Mouse (Mus musculus) neural tube, embryonic 11.5 days (tissue): ENCODE measurements around the gene Eif3a. TPM values are rescaled to one million over a fixed set of nuclear protein-coding genes. Genes with fewer than 3 reads are reported as not detected.

Experiments
- ATAC-seq: fragments of 200-750 bp; cut with Nextera tagmentation; 2 replicates; pipeline ENCODE4 v1.8.0; 2017; ENCODE audit warnings: moderate number of reproducible peaks, mild to moderate bottlenecking, moderate TSS enrichment, moderate library complexity; ENCODE audit not compliant: insufficient read depth, low FRiP score, low TSS enrichment
- DNase-seq: peaks from one replicate; pipeline ENCODE4 v3.0.0-alpha.2; 2015; ENCODE audit warnings: low spot score
- H3K27ac ChIP-seq: fragments of 300-500 bp; sonication (generic); 2 replicates; pipeline ENCODE4 v1.5.1; 2014; ENCODE audit warnings: low read depth, mild to moderate bottlenecking, low read length
- H3K27me3 ChIP-seq: fragments of 300-500 bp; sonication (generic); 2 replicates; pipeline ENCODE4 v1.6.1; 2014; ENCODE audit warnings: mild to moderate bottlenecking, low read length, mixed read lengths; ENCODE audit not compliant: control insufficient read depth, insufficient read depth
- H3K36me3 ChIP-seq: fragments of 300-500 bp; sonication (generic); 2 replicates; pipeline ENCODE4 v1.6.1; 2014; ENCODE audit warnings: mild to moderate bottlenecking, low read length, moderate library complexity, mixed read lengths; ENCODE audit not compliant: control insufficient read depth, insufficient read depth
- H3K4me1 ChIP-seq: fragments of 300-500 bp; sonication (generic); 2 replicates; pipeline ENCODE4 v1.6.1; 2014; ENCODE audit warnings: low read length, mixed read lengths; ENCODE audit not compliant: control insufficient read depth, insufficient read depth
- H3K4me2 ChIP-seq: fragments of 300-500 bp; sonication (generic); 2 replicates; pipeline ENCODE4 v1.6.1; 2014; ENCODE audit warnings: low read depth, mild to moderate bottlenecking, moderate library complexity
- H3K4me3 ChIP-seq: fragments of 300-500 bp; sonication (generic); 2 replicates; pipeline ENCODE4 v1.5.1; 2014; ENCODE audit warnings: low read depth, low read length
- H3K9ac ChIP-seq: fragments of 300-500 bp; sonication (generic); 2 replicates; pipeline ENCODE4 v1.6.1; 2014; ENCODE audit warnings: mild to moderate bottlenecking, low read length
- H3K9me3 ChIP-seq: fragments of 300-500 bp; sonication (generic); 2 replicates; pipeline ENCODE4 v1.6.1; 2016; ENCODE audit warnings: low read length; ENCODE audit not compliant: control insufficient read depth
- WGBS: fragments of 180-500 bp; shearing (Covaris S2); extraction: QIAGEN DNeasy Blood & Tissue Kit; methylation state at CpG from one replicate; pipeline ENCODE4 v1.1.7; 2014; 5-methylcytosine and 5-hydroxymethylcytosine counted together
- polyA plus RNA-seq: library from polyadenylated mRNA; unstranded; fragments of >200 nt; fragmentation: Nextera tagmentation; extraction: Ambion mirVana; gene quantifications from 2 replicates; pipeline ENCODE4 v1.2.1, GENCODE M21; 2014

Eif3a gene
- polyA plus RNA-seq, 1 experiment from 2014 or later, result 168 TPM

DNA sequence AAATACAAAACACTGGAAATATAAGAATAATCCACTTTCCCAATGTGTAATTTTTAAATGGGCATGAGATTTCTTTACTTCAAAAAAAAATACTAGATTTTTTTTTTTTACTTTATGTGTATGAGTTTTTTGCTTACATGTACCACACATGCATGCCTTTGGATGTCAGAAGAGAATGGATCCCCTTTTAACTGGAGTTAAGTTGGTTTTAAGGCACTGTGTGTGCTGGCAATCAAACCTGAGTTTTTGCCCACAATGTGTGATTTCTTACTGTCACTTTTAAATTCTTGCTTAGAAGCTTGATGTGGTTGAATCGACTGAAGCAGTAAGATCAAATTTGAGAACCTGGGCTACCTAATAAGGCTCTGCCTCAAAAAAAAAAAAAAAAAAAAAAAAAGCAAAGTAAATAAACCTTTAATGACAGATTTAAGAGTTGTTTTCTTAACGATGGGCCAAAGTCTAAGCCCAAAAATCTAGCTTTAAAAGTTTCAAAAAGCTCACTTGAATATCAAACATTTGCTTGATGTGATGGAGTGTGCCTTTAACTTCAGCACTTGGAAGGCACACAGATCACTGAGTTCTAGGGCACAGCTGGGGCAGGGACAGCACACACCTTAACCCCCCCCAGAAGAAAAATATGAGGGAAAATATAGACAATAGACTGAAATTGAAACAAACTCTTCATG, 2.9 kb downstream of the Eif3a start:
- Histone ChIP-seq H3K4me2 (no peak overlapping the region), H3K27ac (no peak overlapping the region), H3K4me3 (no peak overlapping the region), H3K36me3 (no peaks in the 10 kb centered on the region), H3K27me3 (no peaks in the 10 kb centered on the region), H3K9me3 (no peaks in the 10 kb centered on the region), H3K9ac (no peak overlapping the region), H3K4me1 (peaks cover 8% of the 10 kb centered on the region)
- ATAC-seq (no peak), DNase-seq (no peak)
- 76% methylated on average over 2 of the region's 2 CpGs for WGBS

DNA sequence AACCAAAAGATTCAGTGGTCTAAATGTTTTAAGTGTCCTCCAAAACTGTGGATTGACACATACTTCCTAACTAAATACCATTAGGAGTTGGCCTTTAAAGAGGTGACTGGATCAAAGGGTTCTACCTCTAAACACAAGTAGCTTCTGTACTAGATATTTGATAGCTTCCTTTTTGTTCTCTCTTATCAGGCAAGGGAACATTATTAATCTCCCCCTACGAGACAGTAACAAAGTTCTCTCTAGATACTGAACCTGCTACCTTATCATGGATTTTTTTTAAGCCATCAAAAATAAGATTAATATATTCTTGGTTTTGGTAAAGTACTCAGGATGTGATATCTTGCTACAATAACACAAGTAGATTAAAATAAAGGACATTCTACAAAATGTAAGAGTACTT, 5.7 kb downstream of the Eif3a start:
- Histone ChIP-seq H3K9ac (no peak overlapping the region), H3K27ac (no peak overlapping the region), H3K4me3 (no peak overlapping the region), H3K4me1 (peaks cover 8% of the 10 kb centered on the region), H3K27me3 (no peaks in the 10 kb centered on the region), H3K4me2 (no peak overlapping the region), H3K9me3 (no peaks in the 10 kb centered on the region), H3K36me3 (no peaks in the 10 kb centered on the region)
- DNase-seq (no peak), ATAC-seq (no peak)
- WGBS, result 75% methylated on average over 1 of the region's 1 CpGs

DNA sequence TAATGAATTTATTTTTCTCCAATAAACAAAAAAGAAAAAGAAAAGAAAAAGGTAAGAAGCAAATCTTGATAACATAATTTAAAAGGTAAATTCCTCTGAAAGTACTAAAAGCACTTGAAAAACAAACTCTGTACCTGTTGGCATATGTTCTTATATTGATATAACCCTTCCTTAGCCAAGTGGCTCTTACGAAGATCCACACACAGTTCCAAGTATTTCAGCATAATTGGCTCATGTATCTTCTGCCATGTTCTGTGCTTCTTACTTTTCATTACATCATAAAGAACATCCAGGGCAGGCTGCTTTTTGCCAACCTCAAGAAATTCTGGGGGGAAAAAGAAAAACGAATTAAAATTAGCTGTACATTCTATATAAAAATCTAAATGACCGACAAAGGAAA, 8.4 kb downstream of the Eif3a start:
- H3K27me3 ChIP-seq, result no peaks in the 10 kb centered on the region
- 93% methylated on average over 3 of the region's 3 CpGs for WGBS
- ATAC-seq (no peak), DNase-seq (no peak)
- H3K9me3 ChIP-seq, result no peaks in the 10 kb centered on the region
- H3K36me3 ChIP-seq, result peaks cover 5% of the 10 kb centered on the region; the same call in 1 of the 2 replicates
- H3K27ac ChIP-seq, result no peak overlapping the region
- no peak overlapping the region for H3K4me3 ChIP-seq
- no peak overlapping the region for H3K4me2 ChIP-seq
- 0 out of 2 replicates have a peak, but pooled peaks cover 3% of the 10 kb centered on the region for H3K4me1 ChIP-seq
- H3K9ac ChIP-seq, result no peak overlapping the region

DNA sequence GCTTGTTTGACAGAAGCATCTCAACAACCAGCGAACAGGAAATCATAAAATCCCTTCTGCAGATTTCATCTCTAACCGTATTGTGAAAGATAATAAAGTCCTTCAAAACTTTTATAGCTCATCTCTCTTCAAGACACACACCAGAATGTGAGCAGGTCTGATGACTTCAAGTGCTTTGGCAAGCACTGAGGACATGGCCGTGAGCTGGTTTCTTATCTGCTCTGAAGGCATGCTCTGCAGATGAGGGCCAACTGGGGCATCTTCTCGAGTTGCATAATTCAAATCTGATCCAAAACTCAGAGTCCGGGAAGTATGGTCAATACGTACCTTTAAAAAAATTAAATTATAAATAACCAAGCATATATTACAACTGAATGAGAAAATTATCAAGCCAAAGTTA, 17.1 kb downstream of the Eif3a start:
- ATAC-seq, result no peak
- Histone ChIP-seq H3K36me3 (peaks cover 15% of the 10 kb centered on the region), H3K4me2 (no peak overlapping the region), H3K4me1 (no peaks in the 10 kb centered on the region), H3K27ac (no peak overlapping the region), H3K9ac (no peak overlapping the region), H3K4me3 (no peak overlapping the region), H3K9me3 (no peaks in the 10 kb centered on the region), H3K27me3 (no peaks in the 10 kb centered on the region)
- DNase-seq, result no peak
- WGBS, result 94% methylated on average over 6 of the region's 6 CpGs

DNA sequence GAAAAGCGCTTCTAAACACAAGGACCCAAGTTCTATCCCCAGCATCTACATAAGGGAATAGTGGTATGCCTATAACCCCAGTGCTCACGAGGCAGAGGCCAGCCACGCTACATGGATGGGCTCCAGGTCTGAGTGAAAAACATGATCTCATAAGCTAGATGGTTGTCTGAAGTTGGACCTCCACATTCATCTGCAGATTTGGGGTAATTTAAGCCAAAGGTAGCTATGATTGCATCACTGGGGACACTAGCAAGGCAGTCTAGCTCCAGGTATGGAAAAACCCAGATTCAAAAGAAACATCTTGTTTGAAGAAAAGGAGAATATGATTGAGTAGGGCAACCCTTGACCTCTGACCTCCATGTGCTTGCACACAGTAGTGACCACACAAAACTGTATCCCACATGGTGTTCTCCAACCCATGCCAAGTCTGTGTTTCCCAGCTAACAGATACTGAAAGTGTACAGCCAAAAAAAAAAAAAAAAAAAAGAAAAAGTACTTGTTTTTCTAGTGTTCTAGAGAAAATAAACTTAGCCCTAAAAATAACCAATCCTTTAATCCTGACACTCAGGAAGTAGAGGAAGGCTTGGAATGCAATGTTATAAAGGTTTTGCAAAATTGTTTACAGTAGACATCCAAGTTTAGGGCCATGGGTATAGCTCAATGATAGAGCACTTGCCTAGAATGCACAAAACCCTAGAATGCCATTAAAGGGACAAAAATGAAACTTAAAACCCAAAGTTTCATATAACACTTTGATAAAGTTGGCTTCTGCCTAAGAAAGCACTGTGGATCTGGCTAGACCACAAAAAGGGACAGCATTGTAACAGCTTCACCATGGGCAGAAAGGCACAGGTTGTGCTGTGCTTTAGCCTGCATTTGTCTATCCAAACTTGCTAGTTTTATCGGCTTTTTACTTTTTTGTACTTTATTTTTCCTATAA, 31.3 kb downstream of the Eif3a start:
- WGBS, result 73% methylated on average over 4 of the region's 4 CpGs

DNA sequence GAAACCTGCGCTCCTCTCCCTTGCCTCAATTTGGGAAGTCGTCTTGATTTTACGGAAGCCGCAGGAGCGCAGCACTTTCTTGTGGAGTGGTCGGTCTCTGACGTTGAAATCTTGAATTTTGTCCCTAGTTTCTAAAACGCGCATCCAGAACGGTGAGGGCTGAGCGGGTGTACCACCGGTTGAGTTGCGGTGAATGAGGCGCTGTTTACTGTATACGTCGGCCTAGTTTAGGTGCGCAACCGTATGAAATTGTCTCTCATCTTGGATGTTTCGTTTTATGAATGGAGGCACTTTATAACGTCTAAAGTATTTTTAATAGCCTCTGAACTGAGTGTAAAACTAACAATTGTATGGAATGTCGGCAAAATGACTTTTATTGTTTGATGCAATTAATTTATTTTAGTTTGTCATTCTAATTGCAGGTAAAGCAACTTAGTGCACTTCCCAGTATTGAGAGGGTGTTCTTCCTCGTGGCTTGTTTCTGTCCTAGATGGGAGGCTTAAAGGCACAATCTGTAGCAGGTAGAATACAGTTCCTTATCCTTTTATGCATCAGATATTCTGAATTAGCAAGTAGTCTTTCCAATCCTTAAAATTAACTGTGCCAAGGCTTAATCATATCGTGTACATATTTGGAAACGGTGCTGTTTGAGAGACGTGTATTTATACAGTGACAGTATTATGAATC, 33.2 kb downstream of the Eif3a start:
- no peak for DNase-seq
- Histone ChIP-seq H3K27ac (no peak overlapping the region), H3K4me2 (peak overlapping the region; percentile 100), H3K9me3 (no peaks in the 10 kb centered on the region), H3K27me3 (peaks cover 4% of the 10 kb centered on the region; the same call in 1 of the 2 replicates), H3K36me3 (0 out of 2 replicates have a peak, but pooled peaks cover 2% of the 10 kb centered on the region), H3K4me1 (no peaks in the 10 kb centered on the region), H3K9ac (no peak overlapping the region; the same call in 1 of the 2 replicates), H3K4me3 (peak overlapping the region; percentile 71)
- no peak for ATAC-seq
- whole genome bisulfite sequencing, result 7% methylated on average over 25 of the region's 25 CpGs

More for the DNA sequence above, 31.3 kb downstream of the Eif3a start:
- Histone ChIP-seq H3K36me3 (peaks cover 9% of the 10 kb centered on the region; the same call in 1 of the 2 replicates), H3K9ac (no peak overlapping the region), H3K27me3 (peaks cover 4% of the 10 kb centered on the region; the same call in 1 of the 2 replicates), H3K4me3 (no peak overlapping the region), H3K9me3 (no peaks in the 10 kb centered on the region), H3K27ac (no peak overlapping the region), H3K4me1 (no peaks in the 10 kb centered on the region), H3K4me2 (no peak overlapping the region)
- DNase-seq, result no peak
- no peak for ATAC-seq

DNA sequence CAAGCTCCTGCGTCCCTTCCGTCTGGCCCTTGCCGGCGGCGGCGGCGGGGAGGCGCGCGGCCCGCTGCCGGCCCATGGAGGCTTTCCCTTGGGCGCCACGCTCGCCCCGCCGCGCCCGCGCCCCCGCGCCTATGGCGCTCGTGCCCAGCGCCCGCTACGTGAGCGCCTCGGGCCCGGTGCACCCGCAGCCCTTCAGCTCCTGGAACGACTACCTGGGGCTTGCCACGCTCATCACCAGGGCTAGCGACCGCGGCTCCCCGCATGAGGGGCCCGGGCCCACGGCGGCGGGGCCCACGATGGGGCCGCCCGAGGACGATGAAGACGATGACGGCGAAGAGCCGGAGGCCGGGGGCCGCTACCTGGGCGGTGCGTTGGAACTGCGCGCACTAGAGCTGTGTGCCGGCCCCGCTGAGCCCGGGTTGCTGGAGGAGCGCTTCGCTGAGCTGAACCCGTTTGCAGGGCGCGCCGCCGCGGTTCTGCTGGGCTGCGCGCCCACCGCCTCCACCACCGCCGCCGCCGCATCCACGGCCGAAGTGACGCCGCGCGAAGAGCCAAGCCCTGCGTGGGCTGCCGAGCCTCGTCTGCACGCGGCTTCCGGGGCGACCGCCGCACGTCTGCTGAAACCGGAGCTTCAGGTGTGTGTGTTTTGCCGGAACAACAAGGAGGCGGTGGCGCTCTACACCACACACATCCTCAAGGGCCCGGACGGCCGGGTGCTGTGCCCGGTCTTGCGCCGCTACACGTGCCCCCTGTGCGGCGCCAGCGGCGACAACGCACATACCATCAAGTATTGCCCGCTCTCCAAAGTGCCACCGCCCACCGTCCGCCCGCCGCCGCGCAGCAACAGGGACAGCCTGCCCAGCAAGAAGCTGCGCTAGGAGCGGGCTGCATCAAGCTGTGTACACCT, 34.0 kb downstream of the Eif3a start:
- peaks cover 4% of the 10 kb centered on the region; the same call in 1 of the 2 replicates for H3K27me3 ChIP-seq
- ATAC-seq, result peak; percentile 62
- peak; percentile 59 for DNase-seq
- H3K36me3 ChIP-seq, result 0 out of 2 replicates have a peak, but pooled peaks cover 2% of the 10 kb centered on the region
- H3K4me3 ChIP-seq, result peak overlapping the region; percentile 71
- under 1% methylated on average over 93 of the region's 115 CpGs for WGBS
- H3K4me1 ChIP-seq, result no peaks in the 10 kb centered on the region
- 0 out of 2 replicates have a peak overlapping the region, but pooled peaks have one; percentile 34 for H3K27ac ChIP-seq
- H3K9ac ChIP-seq, result peak overlapping the region; percentile 63
- no peaks in the 10 kb centered on the region for H3K9me3 ChIP-seq
- H3K4me2 ChIP-seq, result peak overlapping the region; percentile 100
